Mouse (Mus musculus): ENCODE measurements around the gene Mut.

The Mut gene

DNA sequence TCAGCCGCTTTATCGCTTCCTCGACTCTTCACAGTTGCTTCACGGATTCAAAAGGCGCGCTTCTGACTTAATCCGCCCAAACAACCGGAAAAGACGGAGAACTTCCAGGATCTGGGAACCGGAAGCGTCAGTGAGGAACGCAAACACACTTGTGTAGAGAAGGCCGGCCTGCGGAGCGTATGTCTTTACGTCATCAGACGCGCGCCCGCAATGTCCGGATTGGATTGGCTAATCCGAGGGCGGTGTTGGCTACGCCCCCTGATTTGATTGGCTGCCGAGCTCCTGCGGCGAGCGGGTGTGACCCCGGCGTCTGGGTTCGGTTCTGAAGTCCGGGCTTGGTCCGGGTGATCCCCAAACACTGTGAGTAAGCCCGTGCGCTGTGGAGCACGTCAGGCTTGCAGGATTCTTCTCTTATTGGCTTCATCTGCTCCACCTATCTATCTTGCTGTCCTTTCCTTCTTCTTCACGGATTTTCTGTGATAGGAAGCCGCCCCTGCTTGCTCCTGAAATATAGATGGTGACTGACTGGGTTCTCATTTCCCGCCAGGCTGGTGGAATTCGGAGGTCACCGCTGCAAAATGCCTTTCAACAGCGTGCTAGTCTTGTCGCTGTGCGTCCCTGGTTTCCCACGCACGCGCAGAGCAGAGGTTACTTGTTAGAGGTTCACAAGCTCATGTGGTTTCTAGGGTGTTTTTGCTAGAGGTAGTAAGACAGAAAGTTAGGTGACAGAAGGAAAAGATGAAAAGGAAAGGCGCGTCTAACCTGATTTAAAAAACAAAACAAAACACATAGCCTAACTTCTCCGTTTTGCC lies at the start of gene Mut, which contains the start of gene Cenpq:
Mut (plus strand) TSS at position 266 of the 812 bp plus-strand sequence.
Cenpq (minus strand) TSS at position 628 of the 812 bp plus-strand sequence.
- DNase-seq (ENCODE audit: low spot score in 2 of 2), result peak; percentile 99

DNA sequence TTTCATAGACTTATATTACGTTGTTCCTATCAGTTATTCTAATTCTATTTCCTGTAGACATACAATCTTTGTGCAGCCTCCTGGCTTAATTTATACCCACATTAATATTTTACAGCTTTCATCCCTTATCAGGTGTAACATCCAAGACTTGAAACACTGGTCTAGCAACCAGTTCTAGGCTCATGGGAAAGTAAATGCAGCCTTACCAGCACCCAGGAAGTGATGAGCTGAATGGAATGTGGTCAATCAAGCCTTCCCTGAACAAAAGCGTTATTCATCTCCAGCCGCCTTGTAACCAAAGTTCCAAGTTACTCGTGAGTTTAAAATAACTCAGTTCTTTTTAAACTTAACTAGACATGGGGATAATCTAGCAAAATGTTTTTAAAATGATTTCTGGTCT lies 49.3 kb upstream of the Mut start:
- DNase-seq (ENCODE audit: low spot score in 2 of 2), result no peak

DNA sequence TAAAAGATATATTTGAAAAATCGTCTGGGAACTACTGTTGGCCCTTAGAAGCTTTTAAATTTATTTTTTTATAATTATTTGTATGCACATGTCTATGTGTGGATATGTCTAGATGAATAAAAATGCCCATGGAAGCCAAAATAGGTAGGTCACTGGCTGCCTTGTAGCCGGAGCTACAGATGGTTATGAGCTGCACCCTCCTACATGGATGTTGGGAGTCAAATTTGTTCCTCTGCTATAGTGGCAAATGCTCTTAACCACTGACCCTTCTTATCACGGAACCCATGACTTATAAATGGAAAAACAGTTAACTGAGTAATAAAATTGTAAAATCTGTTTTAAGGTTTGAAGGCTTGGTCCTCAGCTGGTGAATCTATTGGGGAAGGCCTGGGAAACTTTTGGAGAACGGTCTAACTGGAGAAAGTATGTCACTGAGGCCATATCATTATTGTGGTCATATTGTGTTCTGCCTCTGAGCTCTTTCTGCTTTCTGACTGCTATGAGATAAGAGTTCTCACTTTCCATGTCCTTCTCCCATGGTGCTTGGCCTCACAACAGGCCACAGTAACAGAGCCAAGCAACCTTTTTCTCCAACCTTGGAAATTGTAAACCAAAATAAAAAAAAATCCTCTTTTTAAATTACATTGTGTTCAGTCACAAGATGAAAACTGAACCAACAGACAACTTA lies 46.5 kb upstream of the Mut start:
- no peak for DNase-seq (ENCODE audit: low spot score in 2 of 2)

DNA sequence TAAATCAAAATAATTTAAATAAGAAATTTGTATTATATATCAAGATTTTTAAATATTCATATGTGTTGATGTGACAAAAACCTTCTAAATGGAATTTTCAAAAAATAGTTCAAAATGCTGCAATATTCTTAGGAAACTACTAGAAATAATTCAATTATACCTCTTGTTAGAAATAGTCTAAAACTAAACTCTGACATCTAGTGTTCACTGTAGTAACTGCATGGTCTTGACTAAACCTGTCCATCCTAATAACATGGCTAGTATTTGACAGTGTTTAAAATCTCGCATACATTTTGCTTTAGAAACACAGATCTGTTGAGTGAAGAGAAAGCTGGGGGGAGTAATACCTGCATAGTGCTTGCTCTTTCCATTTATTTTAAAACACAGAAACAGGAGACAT lies 37.6 kb upstream of the Mut start:
- no peak for DNase-seq (ENCODE audit: low spot score in 2 of 2)

DNA sequence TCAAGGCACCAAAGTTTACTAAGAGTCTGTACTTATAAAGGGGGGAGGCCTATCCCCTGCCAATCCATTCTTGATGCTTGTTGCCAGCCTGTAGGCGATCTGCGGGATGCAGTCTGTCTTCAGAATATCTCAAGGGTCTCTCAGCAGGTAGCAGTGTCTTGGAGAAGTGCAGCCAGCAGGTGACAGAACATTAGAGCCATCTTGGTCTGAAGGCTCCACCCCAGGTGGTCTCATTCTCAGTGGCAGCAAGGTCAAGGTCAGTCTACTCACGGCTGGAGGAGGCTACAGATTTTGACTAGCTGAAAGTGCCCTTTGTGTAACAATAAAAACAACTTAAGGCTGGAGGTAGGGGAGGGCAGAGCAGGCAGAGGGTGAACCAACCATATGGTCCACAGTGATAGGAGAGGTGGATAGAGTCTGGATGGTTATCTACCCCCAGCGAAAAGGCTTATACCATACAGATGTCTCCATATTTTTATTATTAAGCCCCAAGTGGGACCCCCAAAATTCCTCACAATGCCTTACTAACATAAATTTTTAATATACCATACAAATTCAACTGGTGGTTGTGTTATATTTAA lies 34.6 kb upstream of the Mut start:
- DNase-seq (ENCODE audit: low spot score in 2 of 2), result no peak

DNA sequence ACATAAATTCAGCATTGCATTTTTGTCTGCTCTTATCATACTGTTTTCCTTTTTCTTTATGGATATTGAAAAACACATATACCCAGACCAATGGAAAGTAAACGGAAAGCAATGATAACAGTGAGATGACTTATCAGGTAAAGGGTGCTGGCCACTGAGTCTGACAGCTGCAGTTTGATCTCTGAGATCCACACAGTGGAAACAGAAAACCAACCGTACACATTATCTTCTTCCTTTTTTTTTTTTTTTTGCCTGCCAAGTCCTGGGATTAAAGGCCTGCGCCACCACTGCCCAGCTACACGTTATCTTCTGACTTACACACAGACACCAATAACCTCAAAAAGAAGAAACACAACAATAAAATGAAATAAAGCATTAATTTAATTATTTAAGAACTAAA lies 31.1 kb upstream of the Mut start:
- no peak for DNase-seq (ENCODE audit: low spot score in 2 of 2)

DNA sequence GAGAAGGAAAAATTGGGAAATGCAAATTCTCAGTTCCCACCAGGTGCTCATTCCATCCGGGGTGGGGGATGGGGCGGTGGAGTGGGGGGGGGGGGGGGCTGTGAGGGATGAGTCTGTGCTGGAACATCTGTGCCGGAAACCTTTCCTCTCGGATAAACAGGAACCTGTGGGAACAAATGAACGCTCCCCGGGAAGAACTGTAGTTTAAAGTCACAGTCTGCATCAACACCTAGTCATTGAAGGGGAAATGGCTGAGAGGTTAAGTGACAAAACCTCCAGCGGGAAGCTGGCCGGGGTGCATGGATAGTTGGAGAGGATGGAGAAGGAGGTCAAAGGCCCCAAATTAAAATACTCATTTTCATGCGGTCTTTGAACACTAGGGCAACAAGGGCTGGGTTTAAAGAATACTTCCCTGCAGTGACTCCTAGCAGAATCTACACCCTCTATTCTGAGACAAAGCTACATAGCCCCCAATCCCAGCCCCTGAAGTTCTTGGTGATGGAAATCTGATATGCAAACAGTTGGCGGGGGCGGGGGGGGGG lies 30.4 kb upstream of the Mut start:
- DNase-seq (ENCODE audit: low spot score in 2 of 2), result no peak

DNA sequence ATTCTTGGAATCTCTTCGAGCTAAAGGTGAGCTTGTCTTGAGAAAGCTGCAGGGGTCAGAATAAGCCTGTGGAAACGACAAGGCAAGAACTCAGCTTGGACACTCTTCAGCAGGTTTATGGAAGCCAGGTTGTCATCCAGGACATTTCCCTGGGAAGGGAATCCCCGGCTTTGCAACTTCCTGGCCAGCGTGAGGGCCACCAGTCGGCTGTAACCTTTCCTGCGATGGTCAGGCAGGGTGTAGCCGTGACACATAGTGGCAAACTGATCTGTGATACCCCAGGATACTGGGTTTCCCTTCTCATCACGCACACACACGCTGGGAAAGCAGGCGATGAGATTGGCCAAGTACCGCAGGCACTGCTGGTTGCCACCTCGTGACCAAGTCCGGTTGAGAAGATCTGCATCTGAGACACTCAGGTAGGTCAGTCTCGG lies 29.7 kb upstream of the Mut start:
- DNase-seq (ENCODE audit: low spot score in 2 of 2), result no peak

DNA sequence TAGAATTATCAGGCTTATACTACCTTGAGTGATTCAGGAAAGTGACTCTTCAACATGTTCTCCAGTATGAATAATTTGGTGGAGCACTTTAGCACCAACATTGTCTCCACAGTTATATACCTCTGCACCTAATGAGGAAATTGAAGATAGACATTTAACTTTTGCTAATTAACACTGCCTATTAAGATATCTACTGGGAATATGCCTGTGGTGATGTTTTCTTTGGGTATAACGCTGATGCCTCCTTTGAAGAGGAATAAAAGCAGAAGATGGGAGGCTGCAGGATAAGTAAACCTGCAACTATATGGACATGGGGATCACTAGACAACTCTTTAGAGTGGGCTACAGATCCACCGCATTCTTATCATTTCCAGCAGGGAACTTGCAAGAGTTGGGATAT lies 20.2 kb upstream of the Mut start, which contains the start of gene Glyatl3:
Glyatl3 (minus strand) TSS at position 101 of the 400 bp plus-strand sequence.
- DNase-seq (ENCODE audit: low spot score in 2 of 2), result no peak

DNA sequence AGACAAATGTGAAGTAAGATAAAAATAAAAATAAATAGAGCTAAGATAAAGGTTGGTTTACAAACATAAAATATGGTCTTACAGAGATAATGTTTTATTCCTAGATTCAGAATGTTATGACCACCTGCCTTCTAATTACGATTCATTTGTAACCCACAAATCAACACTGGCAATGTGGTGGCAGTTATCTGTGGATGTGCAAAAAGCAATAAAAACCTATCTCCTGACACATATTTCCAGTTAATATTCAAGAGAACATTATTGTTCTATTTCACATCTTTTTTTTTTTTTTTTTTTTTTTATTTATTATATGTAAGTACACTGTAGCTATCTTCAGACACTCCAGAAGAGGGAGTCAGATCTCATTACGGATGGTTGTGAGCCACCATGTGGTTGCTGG lies 19.0 kb upstream of the Mut start:
- DNase-seq (ENCODE audit: low spot score in 2 of 2), result no peak

DNA sequence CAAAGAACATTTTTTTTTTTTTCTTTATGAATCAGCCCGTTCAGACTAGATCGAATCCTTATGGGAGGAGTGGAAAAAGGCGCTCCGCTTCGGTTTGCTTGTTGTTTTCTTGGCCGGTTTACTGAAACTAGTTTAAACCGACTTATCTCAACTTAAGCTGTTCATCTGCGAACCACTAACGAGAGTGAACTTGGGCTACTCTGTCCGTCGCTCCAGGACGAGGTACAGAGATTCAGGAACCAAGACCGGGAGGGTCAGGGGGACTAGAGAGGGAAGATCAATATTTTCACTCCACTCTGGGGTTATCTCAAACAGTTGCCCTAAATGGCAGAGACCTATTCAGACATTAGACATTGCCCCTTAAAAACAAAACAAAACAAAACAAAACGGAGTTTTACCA lies 500 bp upstream of the Mut start:
- DNase-seq (ENCODE audit: low spot score in 2 of 2), result no peak

DNA sequence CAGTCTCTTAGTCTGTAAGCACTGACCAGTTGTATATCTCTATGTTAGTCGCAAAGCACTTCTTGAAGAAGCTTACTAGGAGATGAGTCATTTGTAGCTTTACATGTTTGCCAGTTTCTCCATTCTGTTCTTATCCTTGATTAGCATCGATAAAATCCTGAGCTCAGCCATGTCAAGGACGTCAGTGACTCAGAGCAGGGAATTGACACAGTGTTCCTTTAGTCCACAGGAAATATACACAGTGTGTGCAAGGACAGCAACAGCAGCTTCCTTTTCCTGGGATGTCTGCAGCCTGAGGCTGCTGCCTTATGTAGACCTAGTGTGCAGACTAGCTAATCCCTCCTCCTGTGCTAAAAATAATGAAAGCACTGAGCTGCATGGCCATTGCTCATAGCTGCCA lies 14.0 kb downstream of the Mut start:
- no peak for DNase-seq (ENCODE audit: low spot score in 2 of 2)

DNA sequence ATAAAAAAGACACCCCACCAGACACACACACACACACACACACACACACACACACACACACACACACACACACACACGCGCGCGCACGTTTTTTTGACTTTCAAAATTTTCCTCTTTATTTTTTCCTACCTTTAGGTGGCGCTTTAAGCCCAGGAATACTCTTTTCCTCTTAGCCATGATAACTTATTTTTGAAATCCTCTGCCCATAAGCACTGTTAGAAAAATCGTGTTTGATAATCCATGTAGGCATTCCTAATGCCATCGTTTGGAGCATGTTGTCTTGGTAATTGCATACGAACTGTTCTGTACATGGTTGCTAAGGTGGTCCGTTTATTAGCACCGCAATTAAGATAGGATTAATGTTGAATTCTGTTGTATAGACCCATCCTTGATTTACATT lies 43.4 kb downstream of the Mut start:
- DNase-seq (ENCODE audit: low spot score in 2 of 2), result no peak

DNA sequence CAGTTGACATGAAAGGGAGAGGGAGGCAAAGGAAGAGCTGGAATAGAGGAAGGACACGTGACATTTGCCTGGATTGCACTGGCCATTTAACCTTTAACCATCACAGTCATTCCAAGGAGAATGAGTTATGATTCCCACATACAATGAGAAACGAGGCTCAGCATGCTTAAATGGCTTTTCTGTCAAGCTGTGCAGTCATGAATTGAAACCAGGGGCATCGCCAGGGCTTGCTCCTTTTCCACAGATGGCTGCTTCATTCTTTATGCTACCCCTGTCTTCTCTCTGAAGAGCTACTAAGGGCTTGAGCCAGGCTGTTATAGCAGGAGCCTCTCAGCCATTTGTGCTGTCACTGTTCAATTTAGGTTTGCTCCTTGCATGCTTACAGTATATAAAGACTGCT lies 57.6 kb downstream of the Mut start:
- no peak for DNase-seq (ENCODE audit: low spot score in 2 of 2)
